Mouse (Mus musculus): ENCODE measurements around the gene Fmnl3. TPM values are rescaled to one million over a fixed set of nuclear protein-coding genes. Genes with fewer than 3 reads are reported as not detected.
"Not testable (repeated sequence)": the region's sequence is repeated elsewhere in the genome, so short reads cannot be mapped to it uniquely, and the experiment has no call there.

Fmnl3 gene
- polyA plus RNA-seq, 1 experiment from 2014 or later = 8.0 TPM

DNA sequence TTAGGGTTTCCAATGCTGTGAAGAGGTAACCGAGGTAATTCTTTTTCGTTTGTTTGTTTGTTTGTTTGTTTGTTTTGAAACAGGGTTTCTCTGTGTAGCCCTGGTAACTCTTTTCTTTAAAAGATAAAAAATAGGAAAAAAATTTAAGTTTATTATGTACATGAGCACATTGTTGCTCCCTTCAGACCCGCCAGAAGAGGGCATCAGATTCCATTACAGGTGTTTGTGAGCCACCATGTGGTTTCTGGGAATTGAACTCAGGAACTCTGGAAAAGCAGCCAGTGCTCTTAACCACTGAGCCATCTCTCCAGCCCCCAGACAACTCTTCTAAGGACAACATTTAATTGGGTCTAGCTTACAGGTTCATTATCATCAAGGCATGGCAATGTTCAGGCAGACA lies 15.8 kb upstream of the Fmnl3 start:
- peak; percentile 56 for TF ChIP-seq CTCF (IDR thresholded peaks at IDR 0.05; ENCODE audit: low read depth)
- 69% methylated on average over 3 of the region's 3 CpGs for WGBS
- H3K27ac ChIP-seq (replicated peaks); DNase-seq (ENCODE audit: low spot score); H3K36me3 ChIP-seq (ENCODE audit: control insufficient read depth, insufficient read depth, low read length); H3K4me3 ChIP-seq (ENCODE audit: low read depth, low read length); H3K4me1 ChIP-seq (replicated peaks; ENCODE audit: control insufficient read depth, insufficient read depth); H3K9me3 ChIP-seq (ENCODE audit: control insufficient read depth, low read length); H3K4me2 ChIP-seq (replicated peaks; ENCODE audit: low read depth); H3K9ac ChIP-seq (ENCODE audit: low read length); ATAC-seq (ENCODE audit: low FRiP score, low TSS enrichment); H3K27me3 ChIP-seq (ENCODE audit: control insufficient read depth, insufficient read depth, low read length): not testable (repeated sequence)

DNA sequence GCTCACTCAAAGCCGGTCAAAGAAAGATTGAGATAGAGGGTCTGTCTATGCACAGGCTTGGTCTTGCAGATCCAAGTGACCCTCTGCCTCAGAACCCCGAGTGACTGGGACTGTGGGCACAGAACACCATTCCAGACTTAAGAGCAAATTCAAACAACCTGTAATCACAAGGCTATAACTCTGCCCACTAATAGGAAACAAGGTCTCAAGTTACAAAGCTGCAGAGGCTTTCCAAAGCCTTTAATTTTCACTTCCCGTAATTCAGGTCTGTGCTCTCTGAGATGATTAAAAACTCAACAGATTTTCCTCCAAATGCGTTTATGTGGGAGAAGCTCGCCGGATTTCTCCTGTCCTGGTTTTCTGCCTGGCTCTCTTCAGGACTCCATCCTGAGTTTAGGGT lies 13.8 kb upstream of the Fmnl3 start:
- Histone ChIP-seq H3K9ac (ENCODE audit: low read length) (no peak overlapping the region), H3K36me3 (ENCODE audit: control insufficient read depth, insufficient read depth, low read length) (no peaks in the 10 kb centered on the region), H3K9me3 (ENCODE audit: control insufficient read depth, low read length) (no peaks in the 10 kb centered on the region), H3K27ac (replicated peaks) (no peak overlapping the region), H3K4me3 (ENCODE audit: low read depth, low read length) (no peak overlapping the region), H3K4me1 (replicated peaks; ENCODE audit: control insufficient read depth, insufficient read depth) (no peaks in the 10 kb centered on the region), H3K27me3 (ENCODE audit: control insufficient read depth, insufficient read depth, low read length) (no peaks in the 10 kb centered on the region), H3K4me2 (replicated peaks; ENCODE audit: low read depth) (no peak overlapping the region)
- WGBS = 37% methylated on average over 6 of the region's 6 CpGs
- DNase-seq (ENCODE audit: low spot score) (no peak), ATAC-seq (ENCODE audit: low FRiP score, low TSS enrichment) (no peak)
- TF ChIP-seq CTCF (IDR thresholded peaks at IDR 0.05; ENCODE audit: low read depth) (no peak), EP300 (optimal IDR thresholded peaks at IDR 0.05) (no peak)

DNA sequence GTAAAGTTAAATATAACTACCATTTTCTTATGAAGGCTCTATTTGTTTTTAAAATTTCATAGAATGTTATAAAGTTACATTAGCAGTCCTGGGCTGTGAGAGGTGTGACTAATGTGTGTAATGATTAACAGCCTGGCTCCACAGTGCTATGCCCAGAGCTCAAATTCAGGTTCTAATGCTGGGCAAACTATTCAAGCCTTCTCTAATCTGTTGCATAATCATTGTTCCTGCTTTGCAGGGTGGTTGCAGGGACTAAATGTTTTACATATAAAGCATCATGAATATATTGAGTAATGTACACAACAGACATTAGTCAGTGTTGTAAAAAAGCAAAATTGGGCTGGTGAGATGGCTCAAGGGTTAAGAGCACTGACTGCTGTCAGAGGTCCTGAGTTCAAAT lies 12.6 kb upstream of the Fmnl3 start:
- no peaks in the 10 kb centered on the region for H3K36me3 ChIP-seq (ENCODE audit: control insufficient read depth, insufficient read depth, low read length)
- H3K9me3 ChIP-seq (ENCODE audit: control insufficient read depth, low read length) = no peaks in the 10 kb centered on the region
- no peak overlapping the region for H3K9ac ChIP-seq (ENCODE audit: low read length)
- H3K4me3 ChIP-seq (ENCODE audit: low read depth, low read length) = no peak overlapping the region
- no peaks in the 10 kb centered on the region for H3K27me3 ChIP-seq (ENCODE audit: control insufficient read depth, insufficient read depth, low read length)
- no peak overlapping the region for H3K27ac ChIP-seq (replicated peaks)
- no peaks in the 10 kb centered on the region for H3K4me1 ChIP-seq (replicated peaks; ENCODE audit: control insufficient read depth, insufficient read depth)
- DNase-seq (ENCODE audit: low spot score) (peak; percentile 34), ATAC-seq (ENCODE audit: low FRiP score, low TSS enrichment) (peak; percentile 91)
- H3K4me2 ChIP-seq (replicated peaks; ENCODE audit: low read depth) = no peak overlapping the region
- TF ChIP-seq CTCF (IDR thresholded peaks at IDR 0.05; ENCODE audit: low read depth) = no peak
- TF ChIP-seq EP300 (optimal IDR thresholded peaks at IDR 0.05) = no peak

DNA sequence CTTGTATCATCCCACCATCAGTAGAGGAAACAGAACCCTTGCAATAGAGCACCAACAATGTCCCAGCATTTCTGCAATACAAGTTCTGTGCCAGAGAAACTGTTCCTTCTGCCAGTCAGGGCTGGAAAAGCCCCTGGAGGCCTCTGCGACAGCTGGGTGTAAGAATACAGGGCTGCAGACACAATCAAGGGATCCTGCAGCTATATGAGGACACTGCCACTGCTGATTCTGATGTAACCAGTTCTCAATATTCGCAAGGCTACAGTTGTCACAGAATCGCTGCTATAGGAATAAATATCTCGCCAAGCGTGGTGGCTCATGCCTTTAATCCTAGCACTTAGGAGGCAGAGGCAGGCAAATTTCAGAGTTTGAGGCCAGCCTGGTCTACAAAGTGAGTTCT lies 6.0 kb upstream of the Fmnl3 start:
- Histone ChIP-seq H3K9me3 (ENCODE audit: control insufficient read depth, low read length) (no peaks in the 10 kb centered on the region), H3K9ac (ENCODE audit: low read length) (no peak overlapping the region), H3K4me3 (ENCODE audit: low read depth, low read length) (no peak overlapping the region), H3K4me1 (replicated peaks; ENCODE audit: control insufficient read depth, insufficient read depth) (no peaks in the 10 kb centered on the region), H3K27ac (replicated peaks) (no peak overlapping the region), H3K36me3 (ENCODE audit: control insufficient read depth, insufficient read depth, low read length) (no peaks in the 10 kb centered on the region), H3K27me3 (ENCODE audit: control insufficient read depth, insufficient read depth, low read length) (no peaks in the 10 kb centered on the region; the same call in 1 of the 2 replicates), H3K4me2 (replicated peaks; ENCODE audit: low read depth) (no peak overlapping the region)
- ATAC-seq (ENCODE audit: low FRiP score, low TSS enrichment) (no peak), DNase-seq (ENCODE audit: low spot score) (no peak)
- TF ChIP-seq CTCF (IDR thresholded peaks at IDR 0.05; ENCODE audit: low read depth) = no peak
- no peak for TF ChIP-seq EP300 (optimal IDR thresholded peaks at IDR 0.05)
- WGBS = 88% methylated on average over 5 of the region's 5 CpGs

DNA sequence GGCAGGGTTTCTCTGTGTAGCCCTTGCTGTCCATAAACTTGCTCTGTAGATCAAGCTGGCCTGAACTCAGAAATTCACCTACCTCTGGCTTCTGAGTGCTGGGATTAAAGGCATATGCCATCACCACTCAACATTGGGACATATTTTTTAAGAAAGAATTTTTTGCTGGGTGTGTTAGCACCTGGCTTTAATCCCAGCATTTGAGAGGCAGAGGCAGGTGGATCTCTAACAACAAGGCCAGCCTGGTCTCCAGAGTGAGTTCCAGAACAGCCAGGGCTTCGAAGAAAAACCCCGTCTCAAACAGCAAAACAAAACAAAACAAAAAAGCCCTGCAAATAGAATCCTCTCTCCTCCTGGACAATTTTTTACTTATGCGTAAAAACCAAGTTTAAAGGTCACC lies 5.3 kb upstream of the Fmnl3 start:
- Histone ChIP-seq H3K36me3 (ENCODE audit: control insufficient read depth, insufficient read depth, low read length) (no peaks in the 10 kb centered on the region), H3K9ac (ENCODE audit: low read length) (no peak overlapping the region), H3K4me2 (replicated peaks; ENCODE audit: low read depth) (no peak overlapping the region), H3K27ac (replicated peaks) (no peak overlapping the region), H3K4me1 (replicated peaks; ENCODE audit: control insufficient read depth, insufficient read depth) (no peaks in the 10 kb centered on the region), H3K27me3 (ENCODE audit: control insufficient read depth, insufficient read depth, low read length) (no peaks in the 10 kb centered on the region; the same call in 1 of the 2 replicates), H3K9me3 (ENCODE audit: control insufficient read depth, low read length) (no peaks in the 10 kb centered on the region), H3K4me3 (ENCODE audit: low read depth, low read length) (no peak overlapping the region)
- WGBS = 84% methylated on average over 3 of the region's 3 CpGs
- no peak for ATAC-seq (ENCODE audit: low FRiP score, low TSS enrichment)
- no peak for TF ChIP-seq CTCF (IDR thresholded peaks at IDR 0.05; ENCODE audit: low read depth)
- TF ChIP-seq EP300 (optimal IDR thresholded peaks at IDR 0.05) = no peak
- DNase-seq (ENCODE audit: low spot score) = no peak

DNA sequence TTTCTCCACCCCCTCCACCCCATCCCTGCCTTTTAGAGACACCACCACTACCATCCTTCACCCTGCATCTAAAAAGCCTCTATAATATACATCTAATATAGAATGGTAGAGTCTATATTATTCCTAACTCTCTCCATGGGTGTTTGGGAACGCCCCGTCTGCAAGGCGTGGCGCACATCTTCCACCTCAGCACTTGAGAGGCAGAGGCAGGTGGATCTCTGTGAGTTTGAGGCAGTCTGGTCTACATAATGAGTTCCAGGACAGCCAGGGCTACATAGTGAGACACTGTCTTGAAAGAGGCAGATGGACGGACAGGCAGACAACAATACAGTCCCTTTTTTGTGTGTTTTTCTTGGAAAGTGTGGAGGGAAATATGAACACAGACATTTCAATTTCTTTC lies 4.8 kb upstream of the Fmnl3 start:
- DNase-seq (ENCODE audit: low spot score) = no peak
- H3K4me3 ChIP-seq (ENCODE audit: low read depth, low read length) = no peak overlapping the region
- no peaks in the 10 kb centered on the region; the same call in 1 of the 2 replicates for H3K27me3 ChIP-seq (ENCODE audit: control insufficient read depth, insufficient read depth, low read length)
- WGBS = 90% methylated on average over 5 of the region's 5 CpGs
- ATAC-seq (ENCODE audit: low FRiP score, low TSS enrichment) = no peak
- H3K4me2 ChIP-seq (replicated peaks; ENCODE audit: low read depth) = no peak overlapping the region
- no peaks in the 10 kb centered on the region for H3K36me3 ChIP-seq (ENCODE audit: control insufficient read depth, insufficient read depth, low read length)
- no peaks in the 10 kb centered on the region for H3K4me1 ChIP-seq (replicated peaks; ENCODE audit: control insufficient read depth, insufficient read depth)
- no peak for TF ChIP-seq CTCF (IDR thresholded peaks at IDR 0.05; ENCODE audit: low read depth)
- TF ChIP-seq EP300 (optimal IDR thresholded peaks at IDR 0.05) = no peak
- H3K9ac ChIP-seq (ENCODE audit: low read length) = no peak overlapping the region
- H3K27ac ChIP-seq (replicated peaks) = no peak overlapping the region
- H3K9me3 ChIP-seq (ENCODE audit: control insufficient read depth, low read length) = no peaks in the 10 kb centered on the region
